Mouse (Mus musculus) olfactory bulb, adult 2 months (tissue): ENCODE results near the gene Thada.

Experiments
- CTCF ChIP-seq: fragments of 200-500 bp; IDR thresholded peaks from 2 replicates; pipeline ENCODE4 v1.5.1; 2012; ENCODE audit warnings: low read depth, mild to moderate bottlenecking, low read length, moderate library complexity; ENCODE audit not compliant: insufficient read depth
- POLR2A ChIP-seq: fragments of 200-500 bp; IDR thresholded peaks from 2 replicates; pipeline ENCODE4 v1.6.1; 2012; ENCODE audit warnings: mild to moderate bottlenecking, low read depth, low read length, moderate library complexity; ENCODE audit not compliant: insufficient read depth

- TF ChIP-seq CTCF (no peak), POLR2A (no peak)
Observed at GRCm38 (mm10) chr17:84340574-84340973, 125.4 kb downstream of the Thada start.
